Mouse (Mus musculus) limb, embryonic 13.5 days (tissue): ENCODE measurements around the gene Drosha. TPM values are rescaled to one million over a fixed set of nuclear protein-coding genes. Genes with fewer than 3 reads are reported as not detected.

Source experiments
- ATAC-seq: fragments of 200-750 bp; cut with Nextera tagmentation; 2 replicates; pipeline ENCODE4 v1.8.0; 2017; ENCODE audit warnings: low read depth, moderate number of reproducible peaks, moderate TSS enrichment; ENCODE audit not compliant: low FRiP score
- H3K27ac ChIP-seq: fragments of 300-500 bp; sonication (generic); 2 replicates; pipeline ENCODE4 v1.5.1; 2015; ENCODE audit warnings: inconsistent platforms, mild to moderate bottlenecking, moderate library complexity
- H3K27me3 ChIP-seq: fragments of 300-500 bp; sonication (generic); 2 replicates; pipeline ENCODE4 v1.6.1; 2015; ENCODE audit warnings: mild to moderate bottlenecking, inconsistent platforms
- H3K36me3 ChIP-seq: fragments of 300-500 bp; sonication (generic); 2 replicates; pipeline ENCODE4 v1.6.1; 2015; ENCODE audit warnings: inconsistent platforms, mild to moderate bottlenecking, moderate library complexity
- H3K4me1 ChIP-seq: fragments of 300-500 bp; sonication (generic); 2 replicates; pipeline ENCODE4 v1.6.1; 2015; ENCODE audit warnings: inconsistent platforms
- H3K4me2 ChIP-seq: fragments of 300-500 bp; sonication (generic); replicated peaks from 2 replicates; pipeline ENCODE4 v1.6.1; 2015; ENCODE audit warnings: inconsistent platforms, mild to moderate bottlenecking, moderate library complexity
- H3K4me3 ChIP-seq: fragments of 300-500 bp; sonication (generic); 2 replicates; pipeline ENCODE4 v1.5.1; 2015; ENCODE audit warnings: moderate library complexity, mild to moderate bottlenecking, inconsistent platforms
- H3K9ac ChIP-seq: fragments of 300-500 bp; sonication (generic); 2 replicates; pipeline ENCODE4 v1.6.1; 2015; ENCODE audit warnings: mild to moderate bottlenecking, inconsistent platforms
- H3K9me3 ChIP-seq: fragments of 300-500 bp; sonication (generic); 2 replicates; pipeline ENCODE4 v1.6.1; 2016; ENCODE audit warnings: inconsistent platforms
- WGBS: fragments of 180-500 bp; shearing (Covaris S2); methylation state at CpG from one replicate; pipeline ENCODE4 v1.1.7; 2015; 5-methylcytosine and 5-hydroxymethylcytosine counted together
- polyA plus RNA-seq: library from polyadenylated mRNA; unstranded; fragments of >200 nt; fragmentation: Nextera tagmentation; extraction: Ambion mirVana; gene quantifications from 2 replicates; pipeline ENCODE4 v1.2.1, GENCODE M21; 2015

Drosha gene
- polyA plus RNA-seq, 1 experiment from 2014 or later, result 47.6 TPM

DNA sequence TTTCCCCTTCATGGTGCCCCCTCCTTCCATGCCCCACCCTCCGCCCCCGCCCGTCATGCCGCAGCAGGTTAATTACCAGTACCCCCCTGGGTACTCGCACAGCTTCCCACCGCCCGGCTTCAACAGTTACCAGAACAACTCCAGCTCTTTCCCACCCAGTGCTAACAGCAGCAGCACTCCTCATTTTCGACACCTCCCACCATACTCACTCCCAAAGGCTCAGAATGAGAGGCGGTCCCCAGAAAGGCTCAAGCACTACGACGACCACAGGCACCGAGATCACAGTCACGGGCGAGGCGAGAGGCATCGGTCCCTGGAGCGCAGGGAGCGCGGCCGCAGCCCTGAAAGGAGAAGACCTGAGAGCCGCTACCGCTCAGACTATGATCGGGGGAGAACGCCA is 9.6 kb downstream of the Drosha start:
- peaks cover 80% of the 10 kb centered on the region for H3K36me3 ChIP-seq
- no peak overlapping the region for H3K4me3 ChIP-seq
- H3K9ac ChIP-seq, result no peak overlapping the region
- WGBS, result 94% methylated on average over 24 of the region's 24 CpGs
- H3K27ac ChIP-seq, result no peak overlapping the region
- H3K27me3 ChIP-seq, result no peaks in the 10 kb centered on the region
- H3K4me1 ChIP-seq, result no peaks in the 10 kb centered on the region
- ATAC-seq, result no peak
- no peaks in the 10 kb centered on the region for H3K9me3 ChIP-seq
- H3K4me2 ChIP-seq, result no peak overlapping the region

DNA sequence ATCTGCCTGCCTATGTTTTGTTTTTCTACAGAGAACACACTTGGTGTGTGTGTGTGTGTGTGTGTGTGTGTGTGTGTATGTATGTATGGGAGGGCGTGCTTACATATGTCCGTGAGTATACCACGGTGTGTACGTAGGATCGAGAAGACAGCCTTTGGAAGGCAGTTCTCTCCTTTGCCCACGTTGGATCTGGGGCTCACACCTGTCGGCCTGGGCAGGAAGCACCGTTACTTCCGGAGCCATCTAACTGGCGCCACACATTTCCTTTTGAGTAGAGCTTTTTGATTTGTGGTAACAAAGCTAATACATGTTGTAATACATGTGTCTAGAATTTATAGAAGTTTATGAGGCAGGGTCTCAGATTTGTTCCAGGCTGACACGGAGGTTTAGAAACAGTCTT is 16.1 kb downstream of the Drosha start:
- ATAC-seq, result no peak
- H3K36me3 ChIP-seq, result peaks cover 87% of the 10 kb centered on the region
- no peaks in the 10 kb centered on the region for H3K27me3 ChIP-seq
- H3K4me2 ChIP-seq, result no peak overlapping the region
- H3K4me3 ChIP-seq, result no peak overlapping the region
- no peak overlapping the region for H3K9ac ChIP-seq
- 96% methylated on average over 11 of the region's 11 CpGs for WGBS
- no peaks in the 10 kb centered on the region for H3K4me1 ChIP-seq
- H3K9me3 ChIP-seq, result no peaks in the 10 kb centered on the region
- no peak overlapping the region for H3K27ac ChIP-seq

DNA sequence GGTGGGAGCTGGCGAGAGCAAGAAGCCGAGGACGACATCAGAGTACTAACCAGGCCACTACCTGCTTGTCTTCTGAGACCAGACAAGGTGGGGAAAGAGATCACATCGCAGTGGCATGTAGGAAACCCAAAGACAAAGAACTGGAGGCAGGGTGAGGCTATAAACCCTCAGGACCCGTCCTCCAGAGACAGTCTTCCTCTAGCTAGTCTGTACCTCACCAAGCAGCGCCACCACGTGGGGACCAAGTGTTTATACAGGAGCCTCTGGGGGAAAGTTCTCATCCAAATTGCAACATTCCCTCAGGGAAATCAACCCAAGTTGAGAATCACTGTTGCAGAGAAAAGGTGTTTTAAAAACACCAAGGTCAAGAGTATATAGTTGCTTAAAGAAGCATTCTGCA is 18.2 kb downstream of the Drosha start:
- H3K36me3 ChIP-seq, result peaks cover 86% of the 10 kb centered on the region
- 80% methylated on average over 7 of the region's 7 CpGs for WGBS
- ATAC-seq, result no peak
- H3K27me3 ChIP-seq, result no peaks in the 10 kb centered on the region
- no peak overlapping the region for H3K4me3 ChIP-seq
- H3K9ac ChIP-seq, result no peak overlapping the region
- H3K9me3 ChIP-seq, result no peaks in the 10 kb centered on the region
- H3K27ac ChIP-seq, result no peak overlapping the region
- no peak overlapping the region for H3K4me2 ChIP-seq
- peaks cover under 1% of the 10 kb centered on the region; the same call in 1 of the 2 replicates for H3K4me1 ChIP-seq

DNA sequence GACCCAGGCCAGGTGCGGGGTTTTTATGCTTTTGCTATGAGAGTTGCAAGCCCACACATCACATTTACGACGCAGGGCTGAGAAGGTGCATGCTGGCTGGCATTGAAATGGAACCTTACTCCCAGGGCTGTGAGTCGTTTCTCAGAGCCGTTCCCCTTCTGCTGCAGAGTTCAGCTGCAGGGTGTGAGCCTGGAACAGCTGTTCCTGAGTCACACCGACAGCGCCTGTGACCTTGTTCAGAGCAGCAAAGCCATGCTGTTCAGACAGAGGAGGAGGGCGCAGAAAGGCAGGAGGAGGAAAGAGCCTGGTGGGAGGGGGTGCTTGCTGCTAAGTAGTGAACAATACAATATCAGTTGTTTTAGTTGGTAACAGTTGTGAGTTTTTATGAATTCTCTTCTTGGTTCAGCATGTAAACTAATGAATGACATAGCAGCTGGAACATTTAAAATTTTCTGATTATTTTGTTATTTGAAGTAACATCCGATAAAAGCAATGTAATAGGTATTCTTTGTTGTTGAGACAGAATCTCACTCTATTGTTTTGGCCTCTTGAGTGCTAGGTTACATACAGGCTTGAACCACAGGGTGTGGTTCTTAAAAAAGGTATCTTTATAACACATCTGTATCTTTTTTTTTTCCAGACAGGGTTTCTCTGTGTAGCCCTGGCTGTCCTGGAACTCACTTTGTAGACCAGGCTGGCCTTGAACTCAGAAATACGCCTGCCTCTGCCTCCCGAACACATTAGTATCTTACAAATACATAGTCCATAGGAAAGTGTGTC is 23.8 kb downstream of the Drosha start:
- peaks cover 87% of the 10 kb centered on the region for H3K36me3 ChIP-seq
- WGBS, result 63% methylated on average over 11 of the region's 11 CpGs
- peak; percentile 80 for ATAC-seq

DNA sequence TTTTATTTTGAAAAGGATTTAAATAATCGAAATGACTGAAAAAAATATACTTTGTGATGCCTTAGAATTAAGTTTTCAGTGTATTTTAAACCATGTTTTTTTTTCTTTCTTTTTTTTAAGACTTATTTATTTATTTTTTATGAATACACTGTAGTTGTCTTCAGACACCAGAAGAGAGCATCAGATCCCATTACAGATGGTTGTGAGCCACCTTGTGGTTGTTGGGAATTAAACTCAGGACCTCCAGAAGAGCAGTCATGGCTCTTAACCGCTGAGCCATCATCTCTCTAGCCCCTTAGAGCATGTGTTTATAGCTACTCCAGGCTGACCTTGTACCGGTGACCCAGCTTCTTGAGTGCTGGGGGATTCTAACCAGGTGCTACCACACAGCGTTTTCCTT is 24.8 kb downstream of the Drosha start:
- no peak for ATAC-seq
- H3K27me3 ChIP-seq, result no peaks in the 10 kb centered on the region
- no peak overlapping the region for H3K9ac ChIP-seq
- H3K36me3 ChIP-seq, result peaks cover 87% of the 10 kb centered on the region
- H3K4me2 ChIP-seq, result no peak overlapping the region
- H3K27ac ChIP-seq, result no peak overlapping the region
- 81% methylated on average over 4 of the region's 4 CpGs for WGBS
- peaks cover 3% of the 10 kb centered on the region; the same call in 1 of the 2 replicates for H3K4me1 ChIP-seq
- H3K9me3 ChIP-seq, result no peaks in the 10 kb centered on the region
- no peak overlapping the region for H3K4me3 ChIP-seq

More for the DNA sequence above, 23.8 kb downstream of the Drosha start:
- Histone ChIP-seq H3K27ac (peak overlapping the region; percentile 28; the same call in 1 of the 2 replicates), H3K4me2 (no peak overlapping the region), H3K4me3 (no peak overlapping the region), H3K4me1 (peaks cover 3% of the 10 kb centered on the region; the same call in 1 of the 2 replicates), H3K9ac (no peak overlapping the region), H3K9me3 (no peaks in the 10 kb centered on the region), H3K27me3 (no peaks in the 10 kb centered on the region)

DNA sequence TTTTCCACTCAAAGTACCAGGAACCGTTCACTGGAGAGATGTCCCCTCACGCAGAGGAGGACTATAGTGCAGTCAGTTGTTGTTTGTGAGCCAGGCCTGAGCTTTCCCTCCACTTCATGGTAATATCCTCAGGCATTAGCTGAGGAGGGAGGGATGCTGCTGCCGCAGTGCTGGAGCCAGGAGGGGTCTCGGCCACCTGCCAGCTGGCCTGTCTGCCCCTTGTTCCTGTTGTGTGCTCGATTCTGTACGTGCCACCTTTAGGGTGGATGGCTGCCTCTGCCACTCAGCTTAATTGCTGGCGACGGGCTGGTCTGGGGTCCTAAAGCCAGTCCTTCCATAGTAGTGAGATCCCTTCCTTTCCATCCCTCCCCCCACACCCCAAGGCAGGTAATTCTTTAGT is 28.9 kb downstream of the Drosha start:
- Histone ChIP-seq H3K4me2 (no peak overlapping the region), H3K36me3 (peaks cover 86% of the 10 kb centered on the region), H3K4me3 (no peak overlapping the region), H3K27ac (no peak overlapping the region), H3K9ac (no peak overlapping the region), H3K4me1 (no peaks in the 10 kb centered on the region), H3K27me3 (no peaks in the 10 kb centered on the region), H3K9me3 (no peaks in the 10 kb centered on the region)
- 93% methylated on average over 8 of the region's 8 CpGs for WGBS
- no peak for ATAC-seq

DNA sequence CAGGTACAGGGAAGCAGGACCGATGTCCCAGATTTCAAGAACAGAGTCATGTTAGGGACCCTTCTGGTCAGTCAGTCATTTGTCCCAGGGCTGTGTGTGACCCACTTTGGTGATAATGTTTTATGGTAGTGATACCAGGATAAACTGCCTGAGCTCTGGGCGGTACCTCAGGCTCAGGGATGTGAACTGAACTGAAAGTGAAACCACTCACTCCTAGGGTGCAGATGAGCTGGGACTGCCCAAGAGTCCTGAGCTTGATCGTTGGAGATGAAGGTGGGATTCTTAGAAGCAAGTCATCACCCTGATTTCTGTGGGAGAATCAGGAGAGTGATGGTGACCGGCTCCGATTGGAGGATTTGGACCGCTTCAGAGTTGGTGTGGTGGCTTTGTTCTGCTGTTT is 32.2 kb downstream of the Drosha start:
- no peak for ATAC-seq
- H3K36me3 ChIP-seq, result peaks cover 93% of the 10 kb centered on the region
- no peaks in the 10 kb centered on the region for H3K27me3 ChIP-seq
- 98% methylated on average over 6 of the region's 6 CpGs for WGBS
- H3K4me1 ChIP-seq, result peaks cover 5% of the 10 kb centered on the region; the same call in 1 of the 2 replicates
- no peak overlapping the region for H3K4me3 ChIP-seq
- H3K9me3 ChIP-seq, result no peaks in the 10 kb centered on the region
- no peak overlapping the region for H3K27ac ChIP-seq
- H3K9ac ChIP-seq, result no peak overlapping the region
- H3K4me2 ChIP-seq, result no peak overlapping the region

DNA sequence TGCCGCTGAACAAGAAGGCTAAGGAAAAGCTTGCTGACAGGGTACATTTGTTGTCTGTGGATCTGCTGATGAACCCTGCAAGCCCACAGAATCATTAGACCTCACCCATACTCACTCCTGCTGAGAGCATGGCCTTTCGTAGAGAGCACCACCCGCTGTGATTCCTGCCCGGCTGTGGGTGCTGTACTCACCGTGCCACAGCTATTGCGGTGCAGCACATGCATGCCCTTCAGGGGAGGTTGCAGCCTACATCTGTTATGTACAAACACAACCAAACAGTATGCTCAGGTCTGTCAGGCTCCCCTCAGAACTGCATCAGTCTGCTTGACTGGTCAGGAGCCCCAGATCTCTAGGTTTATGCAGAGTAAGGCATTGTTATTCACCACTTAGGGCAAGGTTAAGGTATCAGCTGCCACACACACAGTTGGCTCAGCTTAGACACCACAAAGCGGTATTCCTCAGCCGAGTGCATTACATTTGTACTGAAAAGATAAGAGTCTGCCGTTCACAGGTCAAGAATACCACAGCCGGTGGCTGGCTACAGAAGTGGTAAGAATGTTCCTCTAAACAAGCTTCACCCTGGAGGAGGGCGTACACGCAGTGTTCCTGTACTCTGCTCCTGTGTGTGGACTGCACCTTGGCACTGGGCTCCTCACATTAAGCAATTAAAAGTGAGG is 33.4 kb downstream of the Drosha start:
- Histone ChIP-seq H3K36me3 (peaks cover 92% of the 10 kb centered on the region), H3K27me3 (no peaks in the 10 kb centered on the region), H3K4me1 (peaks cover 5% of the 10 kb centered on the region; the same call in 1 of the 2 replicates), H3K4me2 (no peak overlapping the region), H3K4me3 (no peak overlapping the region), H3K9me3 (no peaks in the 10 kb centered on the region), H3K9ac (no peak overlapping the region), H3K27ac (no peak overlapping the region)
- WGBS, result 93% methylated on average over 12 of the region's 12 CpGs
- ATAC-seq, result no peak

DNA sequence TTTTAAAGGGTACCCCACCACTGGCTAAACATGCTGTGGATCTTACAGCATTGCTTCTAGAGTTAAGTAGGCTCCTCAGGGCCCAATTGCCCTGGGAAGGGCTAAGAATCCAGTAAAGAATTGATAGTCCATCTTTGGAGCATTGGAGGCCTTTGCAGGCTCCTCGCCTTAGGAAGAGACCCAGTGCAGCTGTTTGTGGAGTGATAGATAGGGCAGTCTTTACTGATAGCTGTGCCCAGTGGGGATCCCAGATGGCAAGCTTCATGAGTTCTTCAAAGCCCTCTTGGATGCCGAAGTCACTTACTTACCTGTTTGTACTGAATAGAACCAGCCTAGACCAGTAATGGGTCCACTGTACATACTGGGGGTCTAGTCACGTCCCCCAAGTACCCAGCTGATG is 34.0 kb downstream of the Drosha start:
- Histone ChIP-seq H3K36me3 (peaks cover 88% of the 10 kb centered on the region), H3K9me3 (no peaks in the 10 kb centered on the region), H3K4me2 (no peak overlapping the region), H3K27ac (no peak overlapping the region), H3K4me1 (peaks cover 5% of the 10 kb centered on the region; the same call in 1 of the 2 replicates), H3K4me3 (no peak overlapping the region), H3K27me3 (no peaks in the 10 kb centered on the region), H3K9ac (no peak overlapping the region)
- no peak for ATAC-seq
- WGBS, result 93% methylated on average over 3 of the region's 3 CpGs

DNA sequence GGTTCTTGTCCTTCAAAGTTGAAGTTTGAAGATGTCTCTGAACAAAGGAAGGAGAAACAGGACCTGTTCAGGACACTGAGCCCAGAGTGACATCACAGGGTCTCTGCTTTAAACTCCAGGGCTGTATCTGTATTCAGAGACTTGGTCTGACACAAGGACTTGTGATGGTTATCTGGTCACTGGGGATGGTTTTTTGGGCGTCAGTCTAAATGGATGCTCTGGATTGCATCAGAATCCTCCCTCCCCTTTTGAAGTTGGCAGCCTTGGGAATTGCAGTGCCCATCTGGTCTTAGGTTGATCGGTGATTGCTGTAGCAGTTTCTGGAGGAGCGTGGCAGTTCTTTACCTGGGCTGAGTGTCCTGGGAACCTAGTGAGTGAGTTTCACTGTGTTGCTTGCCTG is 37.4 kb downstream of the Drosha start:
- Histone ChIP-seq H3K36me3 (peaks cover 76% of the 10 kb centered on the region), H3K9ac (no peak overlapping the region), H3K4me2 (no peak overlapping the region), H3K27me3 (no peaks in the 10 kb centered on the region), H3K9me3 (no peaks in the 10 kb centered on the region), H3K4me1 (peaks cover 7% of the 10 kb centered on the region; the same call in 1 of the 2 replicates), H3K4me3 (no peak overlapping the region), H3K27ac (no peak overlapping the region)
- no peak for ATAC-seq
- WGBS, result 67% methylated on average over 3 of the region's 3 CpGs

DNA sequence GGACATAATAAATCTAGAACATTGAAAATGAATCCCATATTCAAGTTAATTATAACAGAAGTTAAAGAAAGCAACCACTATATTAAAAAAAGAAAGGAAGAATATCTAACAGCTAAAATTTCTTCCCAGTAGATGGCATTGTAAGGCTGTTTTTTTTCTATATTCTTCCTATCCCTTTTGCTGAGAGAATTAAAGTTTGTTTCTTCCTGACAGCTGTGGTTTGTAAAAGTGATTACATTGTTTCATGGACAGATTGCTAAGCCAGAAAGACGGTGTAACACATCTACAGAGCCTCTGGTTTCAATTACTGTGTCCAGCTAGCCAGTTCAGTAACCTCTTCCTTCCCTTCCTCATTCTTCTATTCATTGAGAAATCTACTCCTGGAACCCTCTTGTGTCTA is 39.1 kb downstream of the Drosha start:
- no peak for ATAC-seq
- H3K9ac ChIP-seq, result no peak overlapping the region

DNA sequence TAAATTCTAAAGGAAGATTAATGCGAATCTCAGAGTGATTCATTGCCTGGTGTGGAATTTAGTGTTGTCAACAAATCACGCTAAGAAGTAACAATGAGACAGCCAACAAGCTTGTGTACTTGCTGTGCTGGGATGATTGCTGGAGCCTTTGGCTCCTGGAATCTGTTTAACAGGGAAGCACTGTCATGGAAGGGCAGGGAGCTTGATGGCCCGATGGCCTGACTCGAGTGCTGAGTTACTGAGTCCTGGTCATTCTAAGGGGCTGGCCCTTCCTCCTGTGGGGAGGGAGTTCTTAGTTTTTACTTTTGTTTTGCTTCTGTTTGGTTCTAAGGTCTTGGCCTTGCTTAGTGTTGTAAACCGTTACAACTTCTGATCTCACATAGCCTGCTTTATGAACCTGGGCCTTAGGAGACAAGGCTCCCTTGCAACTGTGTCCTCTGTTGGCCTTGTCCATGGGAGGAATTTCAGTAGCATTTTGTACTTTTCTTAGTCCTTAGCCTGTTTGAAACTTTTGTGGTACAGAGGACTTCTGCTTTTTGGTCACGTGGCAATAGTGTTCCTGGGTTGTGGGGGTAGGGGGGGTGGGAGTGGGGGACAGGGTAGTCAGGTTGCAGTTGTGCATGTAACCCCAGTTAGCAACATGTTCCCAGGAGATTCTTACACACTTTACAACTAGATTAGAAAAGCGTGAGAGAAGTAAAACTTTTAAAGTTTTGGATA is 41.1 kb downstream of the Drosha start:
- Histone ChIP-seq H3K9ac (no peak overlapping the region), H3K9me3 (no peaks in the 10 kb centered on the region)

More for the DNA sequence above, 39.1 kb downstream of the Drosha start:
- Histone ChIP-seq H3K36me3 (peaks cover 75% of the 10 kb centered on the region), H3K4me1 (peaks cover 7% of the 10 kb centered on the region; the same call in 1 of the 2 replicates), H3K9me3 (no peaks in the 10 kb centered on the region), H3K4me3 (no peak overlapping the region), H3K27ac (no peak overlapping the region), H3K4me2 (no peak overlapping the region), H3K27me3 (no peaks in the 10 kb centered on the region)
- 22% methylated on average over 1 of the region's 1 CpGs for WGBS

More for the DNA sequence above, 41.1 kb downstream of the Drosha start:
- ATAC-seq, result no peak
- Histone ChIP-seq H3K4me3 (no peak overlapping the region), H3K4me2 (no peak overlapping the region), H3K27me3 (no peaks in the 10 kb centered on the region), H3K27ac (no peak overlapping the region), H3K36me3 (peaks cover 66% of the 10 kb centered on the region), H3K4me1 (peaks cover 7% of the 10 kb centered on the region; the same call in 1 of the 2 replicates)
- 69% methylated on average over 7 of the region's 7 CpGs for WGBS
